ENCODE assay signal across 22 mouse cellular contexts in genomic region chr9:50102766-50103165, GRCm38 (mm10).
DNase-seq lines count a peak whose midpoint lies in the region; ATAC-seq and TF ChIP-seq lines count a peak whose summit lies in the region.
"Had no signal": no experiment of that assay in that cellular context is flagged by ENCODE, and none has a peak within 500 bp of the region (broad histone marks: within the 10 kb centered on the region; RNA-seq: fewer than 3 reads in every experiment).

No protein-coding gene starts in this region.

- H3K4me1 ChIP-seq in hindbrain, postnatal 0 days (ENCODE audit: insufficient read depth, low read length) = 0 out of 2 replicates have a peak, but pooled peaks cover 5% of the 10 kb centered on the region
- peaks cover 5% of the 10 kb centered on the region; the same call in 1 of the 2 replicates for H3K4me1 ChIP-seq in hindbrain, embryonic 12.5 days
- H3K4me1 ChIP-seq: embryonic facial prominence, embryonic 10.5 days; intestine, embryonic 15.5 days had no signal

- DNase-seq in embryo, embryonic 10 days (ENCODE audit: low spot score) = peak; percentile 31
- no peak for DNase-seq in embryo, embryonic 11 days
- DNase-seq in hindbrain, postnatal 0 days (ENCODE audit: low spot score) = peak; percentile 10
- DNase-seq in brain, adult 2 months (ENCODE audit: low read depth, low spot score) = peak; percentile 29
- peak; percentile 60 for DNase-seq in retina, embryonic 14.5 days (ENCODE audit: low spot score)
- no peak for DNase-seq in urinary bladder, postnatal 4 days (ENCODE audit: low spot score in 2 of 2)
- DNase-seq in gastrocnemius, adult 8-10 months (ENCODE audit: low spot score in 2 of 2) = no peak
- DNase-seq: adrenal gland, postnatal 14 days; B cell, adult 2 months; cerebellum, adult 2 months; cerebellum, postnatal 10 days; gastrocnemius, postnatal 25 days; heart, postnatal 10 days; heart, postnatal 4 days; kidney, adult 2 months had no signal

- no peak for TF ChIP-seq CTCF in hindbrain, postnatal 0 days (IDR thresholded peaks at IDR 0.05; ENCODE audit: low read depth)

- no peak overlapping the region for H3K4me2 ChIP-seq in hindbrain, postnatal 0 days (ENCODE audit: low read depth, low read length)
- H3K4me2 ChIP-seq in hindbrain, embryonic 12.5 days (replicated peaks) = no peak overlapping the region
- H3K4me2 ChIP-seq: forebrain, embryonic 15.5 days; hindbrain, embryonic 13.5 days; intestine, embryonic 15.5 days had no signal

- WGBS in hindbrain, postnatal 0 days = 15% methylated on average over 1 of the region's 1 CpGs
- 15% methylated on average over 1 of the region's 1 CpGs for WGBS in hindbrain, embryonic 12.5 days

- no peaks in the 10 kb centered on the region for H3K36me3 ChIP-seq in hindbrain, postnatal 0 days (ENCODE audit: insufficient read depth, low read length)
- no peaks in the 10 kb centered on the region for H3K36me3 ChIP-seq in hindbrain, embryonic 12.5 days
- H3K36me3 ChIP-seq: embryonic facial prominence, embryonic 10.5 days; forebrain, embryonic 15.5 days; hindbrain, embryonic 13.5 days; intestine, embryonic 15.5 days had no signal

- no peaks in the 10 kb centered on the region for H3K9me3 ChIP-seq in hindbrain, postnatal 0 days (ENCODE audit: low read length)
- no peaks in the 10 kb centered on the region for H3K9me3 ChIP-seq in hindbrain, embryonic 12.5 days (replicated peaks)
- H3K9me3 ChIP-seq: embryonic facial prominence, embryonic 10.5 days; forebrain, embryonic 15.5 days; hindbrain, embryonic 13.5 days; intestine, embryonic 15.5 days had no signal

- H3K27ac ChIP-seq in hindbrain, postnatal 0 days = no peak overlapping the region
- no peak overlapping the region for H3K27ac ChIP-seq in hindbrain, embryonic 12.5 days
- H3K27ac ChIP-seq: embryonic facial prominence, embryonic 10.5 days; forebrain, embryonic 15.5 days; hindbrain, embryonic 13.5 days; intestine, embryonic 15.5 days had no signal

- no peak for ATAC-seq in hindbrain, postnatal 0 days
- ATAC-seq in hindbrain, embryonic 12.5 days (ENCODE audit: low FRiP score) = no peak
- ATAC-seq: CD4-positive, CD25-positive, alpha-beta regulatory T cell, adult 4 months; forebrain, embryonic 15.5 days; intestine, embryonic 15.5 days; Patski had no signal

- no peak overlapping the region for H3K9ac ChIP-seq in hindbrain, postnatal 0 days (replicated peaks; ENCODE audit: low read length)
- H3K9ac ChIP-seq in hindbrain, embryonic 12.5 days = no peak overlapping the region
- H3K9ac ChIP-seq: forebrain, embryonic 15.5 days; hindbrain, embryonic 13.5 days; intestine, embryonic 15.5 days had no signal

- H3K4me3 ChIP-seq in hindbrain, postnatal 0 days (ENCODE audit: low read length) = no peak overlapping the region
- no peak overlapping the region for H3K4me3 ChIP-seq in hindbrain, embryonic 12.5 days
- H3K4me3 ChIP-seq: embryonic facial prominence, embryonic 10.5 days; forebrain, embryonic 15.5 days; hindbrain, embryonic 13.5 days; intestine, embryonic 15.5 days had no signal

- H3K27me3 ChIP-seq in hindbrain, postnatal 0 days (ENCODE audit: insufficient read depth, low read length) = no peaks in the 10 kb centered on the region
- no peaks in the 10 kb centered on the region for H3K27me3 ChIP-seq in hindbrain, embryonic 12.5 days
- H3K27me3 ChIP-seq: forebrain, embryonic 15.5 days; hindbrain, embryonic 13.5 days; intestine, embryonic 15.5 days; Patski had no signal

Comparison
In these comparisons a context has a peak if more than half of its experiments do, and no peak if none do; other contexts are left out.
1. DNase-seq: peak in embryo, embryonic 10 days (single experiment), hindbrain, postnatal 0 days (single experiment), brain, adult 2 months (single experiment) and retina, embryonic 14.5 days (single experiment); none in embryo, embryonic 11 days (single experiment), urinary bladder, postnatal 4 days (0 of 2) and gastrocnemius, adult 8-10 months (0 of 2).